Mouse (Mus musculus): ENCODE measurements around the gene Usp48. TPM values are rescaled to one million over a fixed set of nuclear protein-coding genes. Genes with fewer than 3 reads are reported as not detected.

Usp48 gene
- polyA plus RNA-seq, 1 experiment from 2014 or later: 72.5 TPM

GRCm38 (mm10) chr4:137629354-137629753 lies 35.8 kb downstream of the Usp48 start:
- Histone ChIP-seq H3K27me3 (ENCODE audit: control insufficient read depth, insufficient read depth, low read length) (no peaks in the 10 kb centered on the region), H3K9me3 (ENCODE audit: control insufficient read depth, low read length) (no peaks in the 10 kb centered on the region), H3K9ac (ENCODE audit: low read length) (no peak overlapping the region), H3K36me3 (ENCODE audit: control insufficient read depth, insufficient read depth, low read length) (peaks cover 17% of the 10 kb centered on the region; the same call in 1 of the 2 replicates), H3K27ac (ENCODE audit: low read depth, low read length) (no peak overlapping the region), H3K4me1 (ENCODE audit: control insufficient read depth, insufficient read depth, low read length) (no peaks in the 10 kb centered on the region), H3K4me3 (ENCODE audit: low read depth, low read length) (no peak overlapping the region), H3K4me2 (no peak overlapping the region)
- ATAC-seq (ENCODE audit: low FRiP score): no peak
- 92% methylated on average over 7 of the region's 7 CpGs for WGBS
- DNase-seq (ENCODE audit: low spot score, missing footprints): no peak

- Histone ChIP-seq H3K9ac (ENCODE audit: low read length) (no peak overlapping the region), H3K9me3 (ENCODE audit: control insufficient read depth, low read length) (no peaks in the 10 kb centered on the region), H3K36me3 (ENCODE audit: control insufficient read depth, insufficient read depth, low read length) (peaks cover 21% of the 10 kb centered on the region; the same call in 1 of the 2 replicates), H3K27ac (ENCODE audit: low read depth, low read length) (no peak overlapping the region), H3K4me3 (ENCODE audit: low read depth, low read length) (no peak overlapping the region), H3K4me1 (ENCODE audit: control insufficient read depth, insufficient read depth, low read length) (no peaks in the 10 kb centered on the region), H3K4me2 (no peak overlapping the region), H3K27me3 (ENCODE audit: control insufficient read depth, insufficient read depth, low read length) (no peaks in the 10 kb centered on the region)
- ATAC-seq (ENCODE audit: low FRiP score): no peak
- WGBS: 91% methylated on average over 2 of the region's 2 CpGs
- DNase-seq (ENCODE audit: low spot score, missing footprints): no peak
Measured at GRCm38 (mm10) chr4:137630153-137630552, 36.6 kb downstream of the Usp48 start.

DNA sequence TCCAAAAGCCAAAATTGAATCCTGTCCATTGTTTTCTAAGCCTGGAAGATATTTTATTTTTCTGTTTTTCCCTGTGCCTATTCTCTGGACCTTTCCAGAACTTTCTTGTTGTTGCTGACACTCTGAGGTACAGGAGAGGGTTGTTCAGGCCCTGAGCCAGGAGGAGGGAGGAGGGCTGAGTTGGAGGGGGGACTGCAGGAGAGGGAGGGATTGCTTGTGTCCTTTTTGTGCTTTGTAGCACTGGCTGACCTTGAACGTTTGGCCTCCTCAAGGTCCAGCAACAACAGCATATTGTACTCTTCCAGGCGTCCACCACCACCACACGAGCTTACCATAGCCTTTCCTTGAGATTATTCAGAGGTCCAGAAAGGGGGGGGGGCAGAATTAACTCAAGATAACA lies 38.0 kb downstream of the Usp48 start:
- DNase-seq (ENCODE audit: low spot score, missing footprints): no peak
- H3K9me3 ChIP-seq (ENCODE audit: control insufficient read depth, low read length): no peaks in the 10 kb centered on the region
- 81% methylated on average over 3 of the region's 3 CpGs for WGBS
- H3K27me3 ChIP-seq (ENCODE audit: control insufficient read depth, insufficient read depth, low read length): no peaks in the 10 kb centered on the region
- H3K9ac ChIP-seq (ENCODE audit: low read length): no peak overlapping the region
- H3K4me3 ChIP-seq (ENCODE audit: low read depth, low read length): no peak overlapping the region
- ATAC-seq (ENCODE audit: low FRiP score): no peak
- no peak overlapping the region for H3K4me2 ChIP-seq
- H3K36me3 ChIP-seq (ENCODE audit: control insufficient read depth, insufficient read depth, low read length): peaks cover 26% of the 10 kb centered on the region; the same call in 1 of the 2 replicates
- H3K27ac ChIP-seq (ENCODE audit: low read depth, low read length): no peak overlapping the region
- no peaks in the 10 kb centered on the region for H3K4me1 ChIP-seq (ENCODE audit: control insufficient read depth, insufficient read depth, low read length)

GRCm38 (mm10) chr4:137633394-137633793 lies 39.8 kb downstream of the Usp48 start:
- H3K27ac ChIP-seq (ENCODE audit: low read depth, low read length): no peak overlapping the region
- peaks cover 33% of the 10 kb centered on the region for H3K36me3 ChIP-seq (ENCODE audit: control insufficient read depth, insufficient read depth, low read length)
- DNase-seq (ENCODE audit: low spot score, missing footprints) (no peak), ATAC-seq (ENCODE audit: low FRiP score) (no peak)
- H3K9ac ChIP-seq (ENCODE audit: low read length): no peak overlapping the region
- no peaks in the 10 kb centered on the region for H3K9me3 ChIP-seq (ENCODE audit: control insufficient read depth, low read length)
- H3K4me3 ChIP-seq (ENCODE audit: low read depth, low read length): no peak overlapping the region
- H3K27me3 ChIP-seq (ENCODE audit: control insufficient read depth, insufficient read depth, low read length): no peaks in the 10 kb centered on the region
- 93% methylated on average over 4 of the region's 4 CpGs for WGBS
- no peaks in the 10 kb centered on the region for H3K4me1 ChIP-seq (ENCODE audit: control insufficient read depth, insufficient read depth, low read length)
- no peak overlapping the region for H3K4me2 ChIP-seq

GRCm38 (mm10) chr4:137636597-137636996 lies 43.0 kb downstream of the Usp48 start:
- ATAC-seq (ENCODE audit: low FRiP score) (no peak), DNase-seq (ENCODE audit: low spot score, missing footprints) (no peak)
- H3K27me3 ChIP-seq (ENCODE audit: control insufficient read depth, insufficient read depth, low read length): no peaks in the 10 kb centered on the region
- 93% methylated on average over 3 of the region's 3 CpGs for WGBS
- H3K4me2 ChIP-seq: no peak overlapping the region
- no peak overlapping the region for H3K4me3 ChIP-seq (ENCODE audit: low read depth, low read length)
- no peak overlapping the region for H3K9ac ChIP-seq (ENCODE audit: low read length)
- no peak overlapping the region for H3K27ac ChIP-seq (ENCODE audit: low read depth, low read length)
- peaks cover 42% of the 10 kb centered on the region for H3K36me3 ChIP-seq (ENCODE audit: control insufficient read depth, insufficient read depth, low read length)
- H3K4me1 ChIP-seq (ENCODE audit: control insufficient read depth, insufficient read depth, low read length): no peaks in the 10 kb centered on the region
- no peaks in the 10 kb centered on the region for H3K9me3 ChIP-seq (ENCODE audit: control insufficient read depth, low read length)

- Histone ChIP-seq H3K9me3 (ENCODE audit: control insufficient read depth, low read length) (no peaks in the 10 kb centered on the region), H3K4me2 (no peak overlapping the region), H3K4me1 (ENCODE audit: control insufficient read depth, insufficient read depth, low read length) (no peaks in the 10 kb centered on the region; the same call in 1 of the 2 replicates), H3K4me3 (ENCODE audit: low read depth, low read length) (no peak overlapping the region), H3K27me3 (ENCODE audit: control insufficient read depth, insufficient read depth, low read length) (no peaks in the 10 kb centered on the region), H3K27ac (ENCODE audit: low read depth, low read length) (no peak overlapping the region), H3K36me3 (ENCODE audit: control insufficient read depth, insufficient read depth, low read length) (peaks cover 39% of the 10 kb centered on the region), H3K9ac (ENCODE audit: low read length) (no peak overlapping the region)
- no peak for DNase-seq (ENCODE audit: low spot score, missing footprints)
- no peak for ATAC-seq (ENCODE audit: low FRiP score)
- 68% methylated on average over 5 of the region's 5 CpGs for WGBS
Measured at GRCm38 (mm10) chr4:137641556-137641955, 48.0 kb downstream of the Usp48 start.

DNA sequence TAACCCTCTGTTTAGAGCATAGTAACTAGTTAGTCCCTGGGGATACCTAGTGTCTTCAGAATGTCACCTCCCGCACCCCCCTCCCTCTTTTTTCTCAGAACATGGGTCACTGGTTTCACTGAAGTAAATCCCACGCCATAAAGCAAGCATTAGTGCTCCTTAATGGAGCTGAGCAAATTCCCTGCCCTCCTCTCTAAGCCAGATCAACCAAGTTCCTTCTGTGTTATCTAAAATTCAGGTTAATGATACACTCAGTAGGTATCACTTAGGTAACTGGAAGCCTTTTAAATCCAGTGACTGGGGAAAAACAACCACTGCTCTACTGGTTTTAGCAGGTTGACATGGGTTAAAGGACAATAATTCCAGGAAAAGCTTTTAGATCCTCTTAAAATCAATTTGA lies 48.5 kb downstream of the Usp48 start:
- DNase-seq (ENCODE audit: low spot score, missing footprints): no peak
- no peak overlapping the region for H3K9ac ChIP-seq (ENCODE audit: low read length)
- H3K4me3 ChIP-seq (ENCODE audit: low read depth, low read length): no peak overlapping the region
- H3K27ac ChIP-seq (ENCODE audit: low read depth, low read length): no peak overlapping the region
- no peak overlapping the region for H3K4me2 ChIP-seq
- H3K9me3 ChIP-seq (ENCODE audit: control insufficient read depth, low read length): no peaks in the 10 kb centered on the region
- ATAC-seq (ENCODE audit: low FRiP score): no peak
- 23% methylated on average over 2 of the region's 2 CpGs for WGBS
- no peaks in the 10 kb centered on the region for H3K27me3 ChIP-seq (ENCODE audit: control insufficient read depth, insufficient read depth, low read length)
- H3K36me3 ChIP-seq (ENCODE audit: control insufficient read depth, insufficient read depth, low read length): peaks cover 41% of the 10 kb centered on the region
- no peaks in the 10 kb centered on the region; the same call in 1 of the 2 replicates for H3K4me1 ChIP-seq (ENCODE audit: control insufficient read depth, insufficient read depth, low read length)

DNA sequence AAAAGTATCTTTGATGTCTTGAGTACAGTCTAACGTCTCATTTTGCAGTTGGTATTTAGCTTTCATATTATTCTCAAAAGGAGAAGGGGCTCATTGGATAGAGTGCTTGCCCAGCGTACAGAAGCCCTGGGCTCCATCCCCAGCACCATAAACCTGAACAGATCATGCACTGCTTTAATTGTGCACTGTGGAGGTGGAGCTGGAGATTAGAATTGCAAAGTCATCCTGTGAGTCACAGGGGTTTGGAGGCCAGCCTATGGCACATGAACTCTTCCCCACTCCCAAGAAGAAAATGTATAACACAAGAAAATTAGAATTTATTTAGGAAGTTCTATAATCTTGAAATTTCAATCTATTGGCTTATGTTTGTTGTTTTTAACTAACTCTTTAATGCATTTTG lies 49.9 kb downstream of the Usp48 start:
- Histone ChIP-seq H3K27ac (ENCODE audit: low read depth, low read length) (no peak overlapping the region), H3K9ac (ENCODE audit: low read length) (no peak overlapping the region), H3K9me3 (ENCODE audit: control insufficient read depth, low read length) (no peaks in the 10 kb centered on the region), H3K4me3 (ENCODE audit: low read depth, low read length) (no peak overlapping the region), H3K27me3 (ENCODE audit: control insufficient read depth, insufficient read depth, low read length) (no peaks in the 10 kb centered on the region), H3K36me3 (ENCODE audit: control insufficient read depth, insufficient read depth, low read length) (peaks cover 39% of the 10 kb centered on the region), H3K4me2 (no peak overlapping the region), H3K4me1 (ENCODE audit: control insufficient read depth, insufficient read depth, low read length) (no peaks in the 10 kb centered on the region; the same call in 1 of the 2 replicates)
- no peak for ATAC-seq (ENCODE audit: low FRiP score)
- no peak for DNase-seq (ENCODE audit: low spot score, missing footprints)
- 85% methylated on average over 2 of the region's 2 CpGs for WGBS

GRCm38 (mm10) chr4:137646262-137646661 lies 52.7 kb downstream of the Usp48 start:
- no peak overlapping the region for H3K4me3 ChIP-seq (ENCODE audit: low read depth, low read length)
- H3K4me2 ChIP-seq: no peak overlapping the region
- DNase-seq (ENCODE audit: low spot score, missing footprints) (no peak), ATAC-seq (ENCODE audit: low FRiP score) (no peak)
- peaks cover 36% of the 10 kb centered on the region for H3K36me3 ChIP-seq (ENCODE audit: control insufficient read depth, insufficient read depth, low read length)
- no peak overlapping the region for H3K27ac ChIP-seq (ENCODE audit: low read depth, low read length)
- no peaks in the 10 kb centered on the region for H3K27me3 ChIP-seq (ENCODE audit: control insufficient read depth, insufficient read depth, low read length)
- H3K9ac ChIP-seq (ENCODE audit: low read length): no peak overlapping the region
- no peaks in the 10 kb centered on the region for H3K9me3 ChIP-seq (ENCODE audit: control insufficient read depth, low read length)
- H3K4me1 ChIP-seq (ENCODE audit: control insufficient read depth, insufficient read depth, low read length): no peaks in the 10 kb centered on the region; the same call in 1 of the 2 replicates

DNA sequence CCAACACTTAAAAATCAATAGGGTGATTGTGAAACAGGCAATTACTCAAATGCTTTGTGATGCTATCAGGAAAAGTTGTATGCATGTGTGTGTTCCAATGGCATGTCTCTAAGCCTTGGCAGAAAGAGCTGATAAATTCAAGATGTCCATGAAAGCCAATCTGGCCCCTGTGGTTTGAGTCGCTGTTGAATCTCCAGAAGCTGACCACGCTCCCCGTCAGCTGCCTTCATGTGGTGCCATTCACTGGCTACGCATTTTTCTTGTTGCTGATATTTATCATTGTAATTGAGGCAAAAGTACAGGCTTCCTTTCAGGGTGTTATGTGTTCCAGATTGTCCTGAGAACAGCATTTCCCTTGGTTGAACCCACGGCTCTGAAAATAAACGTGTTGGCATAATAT lies 54.1 kb downstream of the Usp48 start:
- no peaks in the 10 kb centered on the region for H3K27me3 ChIP-seq (ENCODE audit: control insufficient read depth, insufficient read depth, low read length)
- ATAC-seq (ENCODE audit: low FRiP score): no peak
- H3K4me1 ChIP-seq (ENCODE audit: control insufficient read depth, insufficient read depth, low read length): no peaks in the 10 kb centered on the region; the same call in 1 of the 2 replicates
- no peak overlapping the region for H3K4me2 ChIP-seq
- 89% methylated on average over 6 of the region's 6 CpGs for WGBS
- H3K27ac ChIP-seq (ENCODE audit: low read depth, low read length): no peak overlapping the region
- H3K36me3 ChIP-seq (ENCODE audit: control insufficient read depth, insufficient read depth, low read length): peaks cover 42% of the 10 kb centered on the region
- no peak for DNase-seq (ENCODE audit: low spot score, missing footprints)
- H3K4me3 ChIP-seq (ENCODE audit: low read depth, low read length): no peak overlapping the region
- no peaks in the 10 kb centered on the region for H3K9me3 ChIP-seq (ENCODE audit: control insufficient read depth, low read length)
- H3K9ac ChIP-seq (ENCODE audit: low read length): no peak overlapping the region

Data from midbrain, embryonic 11.5 days (tissue).